Mouse (Mus musculus) midbrain, embryonic 13.5 days (tissue): Measurements from ENCODE around the gene Prkcz. TPM values are rescaled to one million over a fixed set of nuclear protein-coding genes. Genes with fewer than 3 reads are reported as not detected.
A peak's percentile ranks its signal among the peaks of the same experiment; 100 is the strongest.

Experiments
- ATAC-seq: fragments of 200-750 bp; cut with Nextera tagmentation; 2 replicates; pipeline ENCODE4 v1.8.0; 2017; ENCODE audit warnings: mild to moderate bottlenecking, moderate TSS enrichment, moderate library complexity
- H3K27ac ChIP-seq: fragments of 300-500 bp; sonication (generic); 2 replicates; pipeline ENCODE4 v1.5.1; 2015; ENCODE audit warnings: inconsistent platforms, mild to moderate bottlenecking, moderate library complexity
- H3K27me3 ChIP-seq: fragments of 300-500 bp; sonication (generic); 2 replicates; pipeline ENCODE4 v1.6.1; 2015; ENCODE audit warnings: mild to moderate bottlenecking, inconsistent platforms
- H3K36me3 ChIP-seq: fragments of 300-500 bp; sonication (generic); 2 replicates; pipeline ENCODE4 v1.6.1; 2015; ENCODE audit warnings: mild to moderate bottlenecking, inconsistent platforms
- H3K4me1 ChIP-seq: fragments of 300-500 bp; sonication (generic); replicated peaks from 2 replicates; pipeline ENCODE4 v1.6.1; 2015; ENCODE audit warnings: inconsistent platforms
- H3K4me2 ChIP-seq: fragments of 300-500 bp; sonication (generic); replicated peaks from 2 replicates; pipeline ENCODE4 v1.6.1; 2015; ENCODE audit warnings: moderate library complexity, mild to moderate bottlenecking, inconsistent platforms
- H3K4me3 ChIP-seq: fragments of 300-500 bp; sonication (generic); replicated peaks from 2 replicates; pipeline ENCODE4 v1.5.1; 2015; ENCODE audit warnings: mild to moderate bottlenecking, inconsistent platforms
- H3K9ac ChIP-seq: fragments of 300-500 bp; sonication (generic); replicated peaks from 2 replicates; pipeline ENCODE4 v1.6.1; 2015; ENCODE audit warnings: mild to moderate bottlenecking, inconsistent platforms
- H3K9me3 ChIP-seq: fragments of 300-500 bp; sonication (generic); 2 replicates; pipeline ENCODE4 v1.6.1; 2016; ENCODE audit warnings: mild to moderate bottlenecking, inconsistent platforms
- WGBS: fragments of 180-500 bp; shearing (Covaris S2); methylation state at CpG from one replicate; pipeline ENCODE4 v1.1.7; 2015; 5-methylcytosine and 5-hydroxymethylcytosine counted together
- polyA plus RNA-seq: library from polyadenylated mRNA; unstranded; fragments of >200 nt; fragmentation: Nextera tagmentation; extraction: Ambion mirVana; gene quantifications from 2 replicates; pipeline ENCODE4 v1.2.1, GENCODE M21; 2015

Prkcz gene
- 56.7 and 59.5 TPM in 2 replicates for polyA plus RNA-seq

GRCm38 (mm10) chr4:155361303-155361791, at the start of gene Prkcz:
Gene Prkcz, minus strand, starts transcription at chr4:155361361.
- Histone ChIP-seq H3K4me2 (peak within 1 kb of the TSS; percentile 59), H3K4me1 (peaks cover 13% of the 10 kb centered on the region), H3K9ac (no peak within 1 kb of the TSS), H3K9me3 (no peaks in the 10 kb centered on the region), H3K27me3 (peaks cover 74% of the 10 kb centered on the region), H3K36me3 (no peaks in the 10 kb centered on the region), H3K4me3 (peak within 1 kb of the TSS; percentile 38), H3K27ac (no peak within 1 kb of the TSS)
- WGBS, result under 1% methylated on average over 46 of the region's 51 CpGs
- peak; percentile 79 for ATAC-seq

- peak; percentile 99 for ATAC-seq
- H3K27me3 ChIP-seq, result peaks cover 3% of the 10 kb centered on the region; the same call in 1 of the 2 replicates
- peak within 1 kb of the TSS; percentile 54 for H3K9ac ChIP-seq
- H3K27ac ChIP-seq, result 0 out of 2 replicates have a peak within 1 kb of the TSS, but pooled peaks have one; percentile 61
- no peaks in the 10 kb centered on the region for H3K36me3 ChIP-seq
- H3K4me3 ChIP-seq, result peak within 1 kb of the TSS; percentile 61
- under 1% methylated on average over 35 of the region's 35 CpGs for WGBS
- no peaks in the 10 kb centered on the region; the same call in 1 of the 2 replicates for H3K9me3 ChIP-seq
- peaks cover 13% of the 10 kb centered on the region for H3K4me1 ChIP-seq
- H3K4me2 ChIP-seq, result peak within 1 kb of the TSS; percentile 85
These were observed 48.1 kb upstream of the Prkcz start, which contains the start of gene Cfap74 for GRCm38 (mm10) chr4:155409058-155409776. Gene Cfap74, plus strand, starts transcription at chr4:155409190.

- peak overlapping the region; percentile 54; the same call in 1 of the 2 replicates for H3K9ac ChIP-seq
- ATAC-seq, result peak; percentile 46
- H3K4me1 ChIP-seq, result peaks cover 13% of the 10 kb centered on the region
- peak overlapping the region; percentile 85 for H3K4me2 ChIP-seq
- H3K9me3 ChIP-seq, result no peaks in the 10 kb centered on the region; the same call in 1 of the 2 replicates
- H3K36me3 ChIP-seq, result no peaks in the 10 kb centered on the region
- 2% methylated on average over 8 of the region's 8 CpGs for WGBS
- peak overlapping the region; percentile 61 for H3K4me3 ChIP-seq
- no peak overlapping the region for H3K27ac ChIP-seq
- H3K27me3 ChIP-seq, result peaks cover 3% of the 10 kb centered on the region; the same call in 1 of the 2 replicates
These were observed 47.5 kb upstream of the Prkcz start for GRCm38 (mm10) chr4:155408695-155409057.

- 68% methylated on average over 1 of the region's 1 CpGs for WGBS
- peaks cover 8% of the 10 kb centered on the region for H3K4me1 ChIP-seq
- peaks cover 39% of the 10 kb centered on the region for H3K27me3 ChIP-seq
- no peak overlapping the region for H3K4me3 ChIP-seq
- no peak for ATAC-seq
- H3K36me3 ChIP-seq, result no peaks in the 10 kb centered on the region
- H3K27ac ChIP-seq, result no peak overlapping the region
- H3K4me2 ChIP-seq, result no peak overlapping the region
- H3K9me3 ChIP-seq, result no peaks in the 10 kb centered on the region; the same call in 1 of the 2 replicates
- H3K9ac ChIP-seq, result no peak overlapping the region
These were observed 41.3 kb upstream of the Prkcz start for GRCm38 (mm10) chr4:155402489-155402888.

- H3K9me3 ChIP-seq, result no peaks in the 10 kb centered on the region; the same call in 1 of the 2 replicates
- no peak overlapping the region for H3K4me3 ChIP-seq
- H3K27me3 ChIP-seq, result peaks cover 50% of the 10 kb centered on the region
- H3K36me3 ChIP-seq, result no peaks in the 10 kb centered on the region
- H3K4me2 ChIP-seq, result no peak overlapping the region
- H3K27ac ChIP-seq, result no peak overlapping the region
- 64% methylated on average over 7 of the region's 7 CpGs for WGBS
- no peak overlapping the region for H3K9ac ChIP-seq
- no peak for ATAC-seq
- H3K4me1 ChIP-seq, result peaks cover 10% of the 10 kb centered on the region
These were observed 40.0 kb upstream of the Prkcz start for GRCm38 (mm10) chr4:155401121-155401520.

GRCm38 (mm10) chr4:155398222-155398540, 37.0 kb upstream of the Prkcz start:
- peaks cover 65% of the 10 kb centered on the region for H3K27me3 ChIP-seq
- no peaks in the 10 kb centered on the region for H3K9me3 ChIP-seq
- H3K4me3 ChIP-seq, result peak overlapping the region; percentile 43
- H3K4me2 ChIP-seq, result peak overlapping the region; percentile 67
- 4% methylated on average over 9 of the region's 9 CpGs for WGBS
- peaks cover 10% of the 10 kb centered on the region for H3K4me1 ChIP-seq
- H3K27ac ChIP-seq, result no peak overlapping the region
- H3K9ac ChIP-seq, result peak overlapping the region; percentile 49; the same call in 1 of the 2 replicates
- ATAC-seq, result no peak
- no peaks in the 10 kb centered on the region for H3K36me3 ChIP-seq

- H3K4me2 ChIP-seq, result peak within 1 kb of the TSS; percentile 67
- H3K36me3 ChIP-seq, result no peaks in the 10 kb centered on the region
- no peak within 1 kb of the TSS for H3K27ac ChIP-seq
- WGBS, result 2% methylated on average over 51 of the region's 57 CpGs
- ATAC-seq, result peak; percentile 50
- H3K4me1 ChIP-seq, result peaks cover 10% of the 10 kb centered on the region
- peak within 1 kb of the TSS; percentile 43 for H3K4me3 ChIP-seq
- H3K27me3 ChIP-seq, result peaks cover 65% of the 10 kb centered on the region
- H3K9ac ChIP-seq, result peak within 1 kb of the TSS; percentile 49
- H3K9me3 ChIP-seq, result no peaks in the 10 kb centered on the region
These were observed 36.5 kb upstream of the Prkcz start, which contains the start of gene Gabrd for GRCm38 (mm10) chr4:155397511-155398221. Gene Gabrd, minus strand, starts transcription at chr4:155398112.

- Histone ChIP-seq H3K4me1 (peaks cover 10% of the 10 kb centered on the region), H3K4me2 (no peak overlapping the region), H3K9ac (no peak overlapping the region), H3K27me3 (peaks cover 65% of the 10 kb centered on the region), H3K9me3 (no peaks in the 10 kb centered on the region), H3K4me3 (no peak overlapping the region), H3K36me3 (no peaks in the 10 kb centered on the region), H3K27ac (no peak overlapping the region)
- ATAC-seq, result no peak
- 89% methylated on average over 4 of the region's 4 CpGs for WGBS
These were observed 35.6 kb upstream of the Prkcz start for GRCm38 (mm10) chr4:155396751-155397150.

GRCm38 (mm10) chr4:155395471-155395870, 34.3 kb upstream of the Prkcz start:
- Histone ChIP-seq H3K9me3 (no peaks in the 10 kb centered on the region), H3K27ac (no peak overlapping the region), H3K4me2 (no peak overlapping the region), H3K36me3 (no peaks in the 10 kb centered on the region), H3K4me3 (no peak overlapping the region), H3K27me3 (peaks cover 56% of the 10 kb centered on the region), H3K9ac (no peak overlapping the region), H3K4me1 (peaks cover 10% of the 10 kb centered on the region)
- WGBS, result 87% methylated on average over 5 of the region's 5 CpGs
- no peak for ATAC-seq

GRCm38 (mm10) chr4:155387166-155387565, 26.0 kb upstream of the Prkcz start:
- Histone ChIP-seq H3K4me3 (no peak overlapping the region), H3K27ac (no peak overlapping the region), H3K36me3 (no peaks in the 10 kb centered on the region), H3K27me3 (no peaks in the 10 kb centered on the region), H3K4me1 (peaks cover 6% of the 10 kb centered on the region; the same call in 1 of the 2 replicates), H3K9ac (no peak overlapping the region), H3K4me2 (no peak overlapping the region), H3K9me3 (no peaks in the 10 kb centered on the region)
- ATAC-seq, result no peak
- WGBS, result 92% methylated on average over 8 of the region's 8 CpGs

- Histone ChIP-seq H3K27me3 (no peaks in the 10 kb centered on the region), H3K4me1 (peaks cover 6% of the 10 kb centered on the region; the same call in 1 of the 2 replicates), H3K9ac (no peak overlapping the region), H3K27ac (no peak overlapping the region), H3K36me3 (no peaks in the 10 kb centered on the region), H3K4me2 (no peak overlapping the region), H3K4me3 (no peak overlapping the region), H3K9me3 (no peaks in the 10 kb centered on the region)
- ATAC-seq, result no peak
- 81% methylated on average over 4 of the region's 4 CpGs for WGBS
These were observed 22.2 kb upstream of the Prkcz start for GRCm38 (mm10) chr4:155383326-155383725.

- peaks cover 6% of the 10 kb centered on the region; the same call in 1 of the 2 replicates for H3K4me1 ChIP-seq
- H3K9me3 ChIP-seq, result no peaks in the 10 kb centered on the region
- H3K36me3 ChIP-seq, result no peaks in the 10 kb centered on the region
- no peak overlapping the region; the same call in 1 of the 2 replicates for H3K9ac ChIP-seq
- H3K4me2 ChIP-seq, result no peak overlapping the region
- H3K4me3 ChIP-seq, result no peak overlapping the region
- H3K27ac ChIP-seq, result no peak overlapping the region
- ATAC-seq, result no peak
- 21% methylated on average over 9 of the region's 9 CpGs for WGBS
- H3K27me3 ChIP-seq, result no peaks in the 10 kb centered on the region
These were observed 21.6 kb upstream of the Prkcz start for GRCm38 (mm10) chr4:155382752-155383151.
